Mouse (Mus musculus): ENCODE measurements at regions not wholly inside any gene's neighbourhood (a gene's known extent, or its start where the extent isn't known, plus 50 kb on each side); places are given as distances from the start of the nearest gene placed in this dataset.

DNA sequence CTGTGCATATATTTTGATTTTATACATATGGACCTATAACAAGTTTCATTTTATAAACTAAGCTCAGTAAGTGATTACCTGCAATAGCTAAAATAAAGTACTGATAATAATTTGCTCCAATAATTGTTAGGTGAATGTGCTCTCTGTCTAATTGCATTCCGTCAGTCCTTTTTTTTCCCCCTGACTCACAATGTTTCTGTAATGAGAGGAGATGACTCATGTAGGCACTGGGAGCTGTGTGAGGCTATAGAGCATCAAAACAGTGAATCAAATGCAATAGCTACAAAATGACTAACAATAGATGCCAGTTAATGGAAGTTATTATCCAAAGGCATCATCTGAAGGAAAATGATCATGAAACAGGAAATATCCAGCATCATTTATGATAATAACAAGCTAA lies 451.3 kb downstream of the Epha3 start:
- no peak overlapping the region for H3K27ac ChIP-seq
- H3K9me3 ChIP-seq: no peaks in the 10 kb centered on the region
- no peak overlapping the region for H3K4me2 ChIP-seq
- no peaks in the 10 kb centered on the region for H3K4me1 ChIP-seq
- no peak overlapping the region for H3K4me3 ChIP-seq (replicated peaks)
- WGBS: 88% methylated on average over 1 of the region's 1 CpGs
- H3K27me3 ChIP-seq (replicated peaks): no peaks in the 10 kb centered on the region
- no peak for ATAC-seq (ENCODE audit: insufficient read depth, low FRiP score, low read depth)
- H3K36me3 ChIP-seq: no peaks in the 10 kb centered on the region
- H3K9ac ChIP-seq: no peak overlapping the region

DNA sequence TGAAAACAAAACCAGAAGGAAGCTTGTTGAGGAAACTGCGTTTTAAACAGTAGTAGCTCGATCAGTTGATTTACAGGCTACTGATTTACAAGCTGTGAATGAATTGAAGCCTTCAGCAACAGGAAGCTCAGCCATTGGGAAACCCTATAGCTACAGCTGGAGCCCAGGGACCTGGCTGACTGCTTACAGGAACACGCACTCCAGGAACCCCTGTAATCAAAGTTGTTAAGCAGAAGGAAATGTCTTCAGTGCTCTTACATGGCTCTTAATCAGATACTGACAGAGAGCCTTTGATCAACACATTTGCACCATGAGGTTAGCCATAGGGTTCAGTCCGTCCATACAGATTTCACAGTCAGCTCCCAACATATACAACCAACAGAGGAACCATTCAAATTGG lies 411.7 kb downstream of the Epha3 start:
- ATAC-seq (ENCODE audit: insufficient read depth, low FRiP score, low read depth): no peak
- no peak overlapping the region for H3K4me2 ChIP-seq
- H3K9me3 ChIP-seq: no peaks in the 10 kb centered on the region
- no peaks in the 10 kb centered on the region for H3K27me3 ChIP-seq (replicated peaks)
- 48% methylated on average over 4 of the region's 4 CpGs for WGBS
- no peaks in the 10 kb centered on the region for H3K4me1 ChIP-seq
- H3K36me3 ChIP-seq: no peaks in the 10 kb centered on the region
- no peak overlapping the region for H3K9ac ChIP-seq
- no peak overlapping the region for H3K27ac ChIP-seq
- H3K4me3 ChIP-seq (replicated peaks): no peak overlapping the region

DNA sequence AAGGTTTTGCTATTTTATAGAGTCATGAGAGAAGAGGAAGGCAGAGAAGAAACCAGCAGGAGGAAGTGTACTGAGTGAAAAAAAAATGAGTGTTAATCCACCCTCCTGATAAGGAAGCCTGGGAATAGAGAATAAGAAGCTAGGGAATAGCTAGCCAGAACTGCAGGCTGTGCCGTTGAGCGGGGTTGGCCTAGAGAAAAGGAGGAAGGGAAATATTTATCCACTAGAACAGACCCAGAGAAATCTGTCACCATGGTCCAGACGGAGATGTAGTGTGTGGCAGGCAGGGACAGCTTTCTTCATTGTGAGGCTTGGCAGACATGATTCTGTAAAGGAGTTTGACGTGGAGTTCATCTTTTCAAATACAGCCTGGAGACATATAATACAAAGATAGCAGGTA lies 397.4 kb downstream of the Epha3 start:
- WGBS: 46% methylated on average over 4 of the region's 4 CpGs
- H3K9me3 ChIP-seq: no peaks in the 10 kb centered on the region
- H3K4me3 ChIP-seq (replicated peaks): no peak overlapping the region
- no peak overlapping the region for H3K4me2 ChIP-seq
- no peaks in the 10 kb centered on the region for H3K27me3 ChIP-seq (replicated peaks)
- no peaks in the 10 kb centered on the region for H3K36me3 ChIP-seq
- no peaks in the 10 kb centered on the region for H3K4me1 ChIP-seq
- no peak overlapping the region for H3K9ac ChIP-seq
- no peak for ATAC-seq (ENCODE audit: insufficient read depth, low FRiP score, low read depth)
- no peak overlapping the region; the same call in 1 of the 2 replicates for H3K27ac ChIP-seq

DNA sequence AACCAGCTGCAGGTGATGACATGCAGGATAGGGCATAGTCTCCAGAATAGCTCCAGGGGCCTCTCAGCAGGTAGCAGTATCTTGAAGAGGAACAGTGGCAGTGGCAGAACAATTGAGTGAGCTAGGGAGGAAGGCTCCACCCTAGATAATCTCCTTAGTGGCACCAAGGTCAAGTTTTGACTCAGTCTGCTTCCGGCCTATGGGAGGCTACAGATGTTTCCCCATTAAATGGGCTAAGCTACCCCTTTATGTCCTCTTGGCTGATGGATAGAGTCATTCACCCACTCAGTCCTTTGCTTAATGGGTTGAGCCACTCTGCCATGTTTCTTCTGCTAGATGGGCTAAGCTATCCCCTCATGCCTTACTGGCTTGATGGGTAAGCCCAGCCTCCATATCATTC lies 395.1 kb downstream of the Epha3 start:
- Histone ChIP-seq H3K4me3 (replicated peaks) (no peak overlapping the region), H3K4me2 (no peak overlapping the region), H3K36me3 (no peaks in the 10 kb centered on the region), H3K27ac (no peak overlapping the region), H3K9ac (no peak overlapping the region), H3K27me3 (replicated peaks) (no peaks in the 10 kb centered on the region), H3K9me3 (no peaks in the 10 kb centered on the region), H3K4me1 (no peaks in the 10 kb centered on the region)
- 88% methylated on average over 1 of the region's 1 CpGs for WGBS
- ATAC-seq (ENCODE audit: insufficient read depth, low FRiP score, low read depth): no peak
